Comparison of ENCODE assay signal across 8 mouse cellular contexts in genomic region chr10:19094297-19094696, GRCm38 (mm10).
DNase-seq lines count a peak whose midpoint lies in the region; ATAC-seq and TF ChIP-seq lines count a peak whose summit lies in the region.

No protein-coding gene starts in this region.

- WGBS in hindbrain, postnatal 0 days: 61% methylated on average over 8 of the region's 8 CpGs
- WGBS in hindbrain, embryonic 14.5 days: 56% methylated on average over 8 of the region's 8 CpGs

- no peaks in the 10 kb centered on the region for H3K4me1 ChIP-seq in hindbrain, postnatal 0 days (ENCODE audit: insufficient read depth, low read length)
- H3K4me1 ChIP-seq in hindbrain, embryonic 14.5 days (replicated peaks; ENCODE audit: control insufficient read depth, insufficient read depth, low read length): no peaks in the 10 kb centered on the region
- H3K4me1 ChIP-seq in testis, adult 2 months (ENCODE audit: control insufficient read depth, insufficient read depth, low read length): peaks cover 7% of the 10 kb centered on the region

- no peak for TF ChIP-seq CTCF in hindbrain, postnatal 0 days (IDR thresholded peaks at IDR 0.05; ENCODE audit: low read depth)
- TF ChIP-seq CTCF in testis, adult 2 months (IDR thresholded peaks at IDR 0.05; ENCODE audit: control insufficient read depth, insufficient read depth, insufficient replicate concordance, low read depth, low read length): peak; percentile 16; the same call in 1 of the 2 replicates

- H3K27ac ChIP-seq in hindbrain, postnatal 0 days: no peak overlapping the region
- H3K27ac ChIP-seq in hindbrain, embryonic 14.5 days: no peak overlapping the region
- no peak overlapping the region for H3K27ac ChIP-seq in testis, adult 2 months (ENCODE audit: control insufficient read depth, insufficient read depth, low read depth, low read length)

- peak; percentile 7 for DNase-seq in hindbrain, postnatal 0 days (ENCODE audit: low spot score)
- no peak for DNase-seq in hindbrain, embryonic 14.5 days (ENCODE audit: low spot score)
- DNase-seq in R1 (ENCODE audit: low read depth, low spot score): peak; percentile 21
- DNase-seq in gastrocnemius, postnatal 14 days: peak; percentile 30
- peak; percentile 41 for DNase-seq in layer of hippocampus, adult 9-10 months (ENCODE audit: low spot score)
- DNase-seq in lung, postnatal 4 days: peak; percentile 62 to 75
- no peak for DNase-seq in cerebellum, postnatal 36 days

- no peak overlapping the region for H3K4me3 ChIP-seq in hindbrain, postnatal 0 days (ENCODE audit: low read length)
- no peak overlapping the region for H3K4me3 ChIP-seq in hindbrain, embryonic 14.5 days (replicated peaks; ENCODE audit: low read length)
- no peak overlapping the region for H3K4me3 ChIP-seq in testis, adult 2 months (ENCODE audit: control insufficient read depth, low read depth, low read length)

- intact Hi-C loops in gastrocnemius, postnatal 14 days (cut with DNase I; ENCODE audit: low total_unique reads): no loop called here

- no peak for TF ChIP-seq POLR2A in testis, adult 2 months (IDR thresholded peaks at IDR 0.05; ENCODE audit: control insufficient read depth, low read depth, low read length)

- no peak overlapping the region for H3K9ac ChIP-seq in hindbrain, postnatal 0 days (replicated peaks; ENCODE audit: low read length)
- no peak overlapping the region for H3K9ac ChIP-seq in hindbrain, embryonic 14.5 days

- no peaks in the 10 kb centered on the region for H3K27me3 ChIP-seq in hindbrain, postnatal 0 days (ENCODE audit: insufficient read depth, low read length)
- H3K27me3 ChIP-seq in hindbrain, embryonic 14.5 days (ENCODE audit: control insufficient read depth, insufficient read depth, low read length): no peaks in the 10 kb centered on the region
- H3K27me3 ChIP-seq in testis, adult 2 months (ENCODE audit: control insufficient read depth, insufficient read depth, low read length): no peaks in the 10 kb centered on the region

- no peaks in the 10 kb centered on the region for H3K9me3 ChIP-seq in hindbrain, postnatal 0 days (ENCODE audit: low read length)
- no peaks in the 10 kb centered on the region for H3K9me3 ChIP-seq in hindbrain, embryonic 14.5 days (ENCODE audit: control insufficient read depth, low read length)

- no peak overlapping the region for H3K4me2 ChIP-seq in hindbrain, postnatal 0 days (ENCODE audit: low read depth, low read length)
- H3K4me2 ChIP-seq in hindbrain, embryonic 14.5 days (replicated peaks): no peak overlapping the region

- no peak for ATAC-seq in hindbrain, postnatal 0 days
- ATAC-seq in hindbrain, embryonic 14.5 days (ENCODE audit: low FRiP score): no peak

- no peaks in the 10 kb centered on the region for H3K36me3 ChIP-seq in hindbrain, postnatal 0 days (ENCODE audit: insufficient read depth, low read length)
- no peaks in the 10 kb centered on the region for H3K36me3 ChIP-seq in hindbrain, embryonic 14.5 days (replicated peaks; ENCODE audit: control insufficient read depth, insufficient read depth)
- H3K36me3 ChIP-seq in testis, adult 2 months (ENCODE audit: control insufficient read depth, insufficient read depth, low read length): no peaks in the 10 kb centered on the region

Comparison
In these comparisons a context has a peak if more than half of its experiments do, and no peak if none do; other contexts are left out.
1. DNase-seq: peak in hindbrain, postnatal 0 days (single experiment), R1 (single experiment), gastrocnemius, postnatal 14 days (single experiment), layer of hippocampus, adult 9-10 months (single experiment) and lung, postnatal 4 days (2 of 2); none in hindbrain, embryonic 14.5 days (single experiment) and cerebellum, postnatal 36 days (0 of 2).